Mouse (Mus musculus): ENCODE measurements around the gene Enox2.

The Enox2 gene

DNA sequence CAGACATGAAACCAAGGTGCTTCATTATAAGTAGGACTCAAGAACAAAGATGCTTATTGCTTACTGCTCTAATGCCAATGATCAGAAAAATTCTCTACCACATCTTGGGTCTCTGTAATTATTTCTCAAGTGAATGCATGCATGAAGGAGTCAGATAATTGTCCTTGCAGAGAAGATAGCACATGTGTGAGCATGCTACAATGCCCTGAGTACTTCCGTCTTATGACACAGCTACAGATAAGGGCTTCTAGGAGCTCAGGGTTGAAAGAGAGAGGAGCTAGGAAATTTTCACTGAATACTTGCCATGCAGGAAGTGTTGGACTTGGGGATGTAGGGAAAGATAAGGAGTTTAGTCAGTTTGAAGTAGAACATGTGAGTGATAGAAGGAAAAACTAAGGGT is 285.2 kb downstream of the Enox2 start:
- DNase-seq (ENCODE audit: low spot score in 2 of 2), result no peak

DNA sequence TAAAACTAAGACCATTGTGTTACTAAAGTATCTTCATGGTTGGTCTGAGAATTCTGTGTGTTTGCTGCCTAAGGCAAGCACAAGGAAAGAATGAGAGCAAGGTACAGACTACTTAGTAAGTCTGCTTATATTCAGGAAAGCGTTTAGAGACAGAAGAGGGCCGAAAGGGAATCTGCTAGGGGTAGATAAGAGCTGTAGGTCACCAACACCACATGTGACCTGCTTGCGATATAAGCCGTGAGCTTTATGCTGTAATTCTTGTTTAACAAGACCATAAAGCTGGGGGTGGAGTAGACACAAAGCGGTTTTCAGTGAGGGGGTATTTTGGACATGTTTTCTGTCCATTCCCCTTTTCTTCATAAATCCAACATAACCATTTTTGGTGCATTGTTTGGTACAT is 302.4 kb downstream of the Enox2 start:
- DNase-seq (ENCODE audit: low spot score in 2 of 2), result no peak

GRCm38 (mm10) chrX:48984451-48984850 is 303.6 kb downstream of the Enox2 start:
- DNase-seq (ENCODE audit: low spot score in 2 of 2), result no peak
